Mouse (Mus musculus) midbrain, embryonic 12.5 days (tissue): ENCODE measurements at regions not wholly inside any gene's neighbourhood (a gene's known extent, or its start where the extent isn't known, plus 50 kb on each side); places are given as distances from the start of the nearest gene placed in this dataset.

Experiments
- ATAC-seq: fragments of 200-750 bp; cut with Nextera tagmentation; 2 replicates; pipeline ENCODE4 v1.8.0; 2017; ENCODE audit warnings: low read depth, moderate TSS enrichment, moderate library complexity; ENCODE audit not compliant: low FRiP score
- H3K27ac ChIP-seq: fragments of 300-500 bp; sonication (generic); replicated peaks from 2 replicates; pipeline ENCODE4 v1.5.1; 2016; ENCODE audit warnings: mild to moderate bottlenecking
- H3K27me3 ChIP-seq: fragments of 300-500 bp; sonication (generic); 2 replicates; pipeline ENCODE4 v1.6.1; 2016; ENCODE audit warnings: mild to moderate bottlenecking
- H3K36me3 ChIP-seq: fragments of 300-500 bp; sonication (generic); 2 replicates; pipeline ENCODE4 v1.6.1; 2016
- H3K4me1 ChIP-seq: fragments of 300-500 bp; sonication (generic); 2 replicates; pipeline ENCODE4 v1.6.1; 2016
- H3K4me2 ChIP-seq: fragments of 300-500 bp; sonication (generic); replicated peaks from 2 replicates; pipeline ENCODE4 v1.6.1; 2016; ENCODE audit warnings: mild to moderate bottlenecking, moderate library complexity
- H3K4me3 ChIP-seq: fragments of 300-500 bp; sonication (generic); 2 replicates; pipeline ENCODE4 v1.5.1; 2016; ENCODE audit warnings: mild to moderate bottlenecking
- H3K9ac ChIP-seq: fragments of 300-500 bp; sonication (generic); replicated peaks from 2 replicates; pipeline ENCODE4 v1.6.1; 2016; ENCODE audit warnings: mild to moderate bottlenecking, moderate library complexity
- H3K9me3 ChIP-seq: fragments of 300-500 bp; sonication (generic); 2 replicates; pipeline ENCODE4 v1.6.1; 2016; ENCODE audit warnings: mild to moderate bottlenecking
- WGBS: fragments of 180-500 bp; shearing (Covaris S2); methylation state at CpG from one replicate; pipeline ENCODE4 v1.1.7; 2016; 5-methylcytosine and 5-hydroxymethylcytosine counted together

DNA sequence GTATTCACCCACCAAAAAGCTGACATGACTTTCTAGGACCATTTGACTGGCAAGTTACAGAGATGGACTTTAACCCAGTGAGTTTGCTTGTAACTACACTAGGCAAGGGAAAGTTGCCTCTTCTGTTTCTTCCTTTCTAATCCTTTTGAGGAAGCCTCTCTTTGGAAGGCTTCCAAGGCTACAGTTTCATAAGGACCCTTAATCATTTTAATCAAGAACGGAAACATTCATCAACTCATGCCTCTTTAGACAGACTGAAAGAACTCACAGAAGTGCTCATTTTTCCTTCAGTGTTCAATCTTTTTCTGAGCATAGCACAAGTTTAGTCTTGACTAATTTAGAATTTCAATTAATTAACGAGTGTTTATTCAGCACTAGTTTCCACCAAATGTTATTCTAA is 84.2 kb downstream of the Ddx1 start:
- H3K9me3 ChIP-seq, result no peaks in the 10 kb centered on the region
- 84% methylated on average over 2 of the region's 2 CpGs for WGBS
- no peaks in the 10 kb centered on the region for H3K36me3 ChIP-seq
- H3K27me3 ChIP-seq, result no peaks in the 10 kb centered on the region
- no peak overlapping the region for H3K27ac ChIP-seq
- H3K4me2 ChIP-seq, result no peak overlapping the region
- no peak for ATAC-seq
- H3K4me1 ChIP-seq, result peaks cover 4% of the 10 kb centered on the region
- H3K4me3 ChIP-seq, result no peak overlapping the region
- H3K9ac ChIP-seq, result no peak overlapping the region

GRCm38 (mm10) chr12:13161051-13161450 is 88.0 kb downstream of the Ddx1 start:
- H3K27me3 ChIP-seq, result no peaks in the 10 kb centered on the region
- H3K4me2 ChIP-seq, result no peak overlapping the region
- peaks cover 11% of the 10 kb centered on the region for H3K4me1 ChIP-seq
- no peak overlapping the region for H3K4me3 ChIP-seq
- 95% methylated on average over 1 of the region's 1 CpGs for WGBS
- no peak overlapping the region for H3K9ac ChIP-seq
- ATAC-seq, result no peak
- no peaks in the 10 kb centered on the region for H3K9me3 ChIP-seq
- H3K36me3 ChIP-seq, result no peaks in the 10 kb centered on the region
- no peak overlapping the region for H3K27ac ChIP-seq

DNA sequence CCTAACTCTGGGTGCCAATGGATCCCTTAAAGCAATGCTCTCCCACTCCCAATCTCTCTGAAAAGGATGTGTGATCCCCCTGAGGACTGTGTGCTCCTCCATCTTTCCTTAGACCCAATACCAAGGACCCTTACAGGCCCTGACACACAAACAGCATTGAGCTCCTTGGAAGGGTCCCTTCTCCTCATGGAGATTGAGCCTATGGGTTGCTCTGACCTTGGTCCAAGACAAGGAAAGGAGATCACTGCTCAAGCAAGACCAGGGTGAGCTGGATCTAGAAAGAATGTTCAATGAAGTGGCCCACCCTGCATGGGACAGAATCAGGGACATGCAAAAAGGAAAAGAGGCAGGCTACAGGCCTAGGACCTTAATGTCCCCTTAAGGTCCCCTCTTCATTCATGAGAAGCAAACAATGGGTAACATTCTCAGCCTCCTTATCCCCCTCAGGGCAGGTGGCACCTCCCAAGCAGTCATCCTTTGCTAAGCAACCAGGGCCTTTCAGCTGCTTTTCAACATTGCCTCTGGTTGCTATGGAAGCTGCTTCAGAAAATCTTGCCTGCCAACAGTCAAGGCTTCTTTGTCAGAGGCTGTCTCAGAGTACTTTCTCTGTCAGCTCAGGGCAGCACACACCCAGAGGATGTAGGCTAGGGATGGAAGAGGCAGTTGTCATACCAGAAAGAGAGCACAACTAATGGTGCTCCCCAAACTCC is 89.5 kb downstream of the Ddx1 start:
- H3K4me1 ChIP-seq, result peaks cover 11% of the 10 kb centered on the region
- no peaks in the 10 kb centered on the region for H3K9me3 ChIP-seq
- no peak overlapping the region; the same call in 1 of the 2 replicates for H3K4me2 ChIP-seq
- peak; percentile 85 for ATAC-seq
- H3K9ac ChIP-seq, result no peak overlapping the region
- no peaks in the 10 kb centered on the region for H3K36me3 ChIP-seq
- H3K4me3 ChIP-seq, result no peak overlapping the region
- H3K27me3 ChIP-seq, result no peaks in the 10 kb centered on the region
- H3K27ac ChIP-seq, result peak overlapping the region; percentile 7; the same call in 1 of the 2 replicates

DNA sequence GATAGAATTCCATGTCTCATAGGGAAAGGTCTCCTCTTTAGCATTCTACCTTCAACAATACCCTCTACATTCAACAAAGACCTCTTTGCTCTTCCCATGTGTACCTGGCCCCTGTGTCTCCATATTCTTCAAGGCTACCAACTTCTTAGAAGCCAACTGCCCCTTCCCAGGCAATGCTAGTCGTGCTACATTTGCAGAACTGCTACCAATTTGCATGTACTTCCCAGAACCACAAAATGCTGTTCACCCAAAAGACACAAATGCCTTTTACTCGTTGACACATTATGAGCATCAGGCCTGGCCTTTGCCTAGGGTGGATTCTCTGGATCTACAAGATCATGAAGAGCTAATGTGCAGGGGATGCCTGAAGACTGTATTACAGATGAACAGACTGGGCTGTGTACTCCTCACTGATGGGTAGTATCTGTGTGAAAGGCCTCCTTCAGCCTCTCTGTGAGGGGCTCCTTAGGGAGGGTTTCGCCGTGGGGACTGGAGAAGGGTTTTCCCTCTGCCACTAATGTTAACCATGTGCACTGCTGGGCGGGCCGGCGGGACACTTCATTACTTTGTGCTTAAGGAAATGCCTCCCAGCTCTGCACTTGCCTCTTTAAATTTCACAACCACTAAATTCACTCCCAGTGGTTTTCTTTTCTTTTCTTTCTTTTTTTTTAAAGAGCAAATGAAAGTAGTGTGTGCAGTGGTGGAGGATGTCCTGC is 91.2 kb downstream of the Ddx1 start:
- Histone ChIP-seq H3K4me1 (peaks cover 11% of the 10 kb centered on the region), H3K27ac (no peak overlapping the region), H3K36me3 (no peaks in the 10 kb centered on the region), H3K27me3 (no peaks in the 10 kb centered on the region), H3K4me3 (no peak overlapping the region), H3K9me3 (no peaks in the 10 kb centered on the region), H3K4me2 (no peak overlapping the region), H3K9ac (no peak overlapping the region)
- 84% methylated on average over 7 of the region's 7 CpGs for WGBS
- no peak for ATAC-seq

GRCm38 (mm10) chr12:13157089-13157488 is 91.9 kb downstream of the Ddx1 start:
- Histone ChIP-seq H3K4me1 (peaks cover 11% of the 10 kb centered on the region), H3K27ac (no peak overlapping the region), H3K36me3 (no peaks in the 10 kb centered on the region), H3K4me2 (no peak overlapping the region), H3K9ac (no peak overlapping the region), H3K4me3 (no peak overlapping the region), H3K9me3 (no peaks in the 10 kb centered on the region), H3K27me3 (no peaks in the 10 kb centered on the region)
- ATAC-seq, result no peak
- WGBS, result 80% methylated on average over 10 of the region's 10 CpGs

DNA sequence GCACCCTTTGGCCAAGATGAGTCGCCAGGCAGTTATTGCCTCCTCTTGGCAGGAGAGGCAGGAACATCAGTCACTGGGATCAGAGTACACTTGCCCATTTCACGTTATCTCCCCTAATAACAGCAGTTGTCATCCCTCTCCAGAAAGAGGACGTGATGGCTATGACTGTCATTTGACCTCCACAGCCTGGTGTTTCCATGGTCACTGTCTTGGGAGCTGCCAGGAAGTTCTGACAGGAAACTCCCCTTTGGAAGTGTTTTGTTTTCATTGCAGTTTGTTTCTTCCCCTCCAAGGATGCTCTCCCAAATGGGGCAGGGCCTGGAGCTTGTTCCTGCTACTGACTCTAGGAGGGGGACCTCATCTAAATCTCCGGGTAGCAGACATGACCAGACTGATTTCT is 98.3 kb downstream of the Ddx1 start:
- Histone ChIP-seq H3K4me1 (no peaks in the 10 kb centered on the region), H3K4me3 (no peak overlapping the region), H3K4me2 (no peak overlapping the region), H3K9me3 (no peaks in the 10 kb centered on the region), H3K9ac (no peak overlapping the region), H3K27ac (no peak overlapping the region), H3K27me3 (no peaks in the 10 kb centered on the region), H3K36me3 (no peaks in the 10 kb centered on the region)
- WGBS, result 79% methylated on average over 4 of the region's 4 CpGs
- no peak for ATAC-seq

DNA sequence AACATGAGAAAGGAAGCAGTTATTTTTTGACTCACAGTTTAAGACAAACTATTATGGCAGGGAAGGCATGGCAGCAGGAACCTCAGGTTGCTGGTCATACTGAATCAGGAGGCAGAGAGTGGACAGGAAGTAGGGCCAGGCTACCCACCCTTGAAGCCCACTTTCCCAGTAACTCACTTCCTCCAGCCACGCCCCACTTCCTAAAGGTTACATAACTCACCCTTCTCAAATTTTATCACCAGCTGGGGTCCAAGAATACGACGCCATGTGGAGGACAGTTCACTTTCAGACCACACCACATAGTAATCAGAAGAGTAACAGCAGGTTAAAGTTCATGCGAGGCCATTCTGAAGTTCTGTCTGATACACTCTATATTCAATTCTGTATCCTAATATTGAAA is 101.8 kb downstream of the Ddx1 start:
- no peak overlapping the region for H3K27ac ChIP-seq
- WGBS, result 78% methylated on average over 4 of the region's 4 CpGs
- no peaks in the 10 kb centered on the region for H3K4me1 ChIP-seq
- H3K36me3 ChIP-seq, result no peaks in the 10 kb centered on the region
- H3K4me2 ChIP-seq, result no peak overlapping the region
- no peaks in the 10 kb centered on the region for H3K27me3 ChIP-seq
- H3K9me3 ChIP-seq, result no peaks in the 10 kb centered on the region
- no peak overlapping the region for H3K4me3 ChIP-seq
- no peak overlapping the region for H3K9ac ChIP-seq
- no peak for ATAC-seq

- Histone ChIP-seq H3K27ac (no peak overlapping the region), H3K9me3 (no peaks in the 10 kb centered on the region), H3K4me3 (no peak overlapping the region), H3K9ac (no peak overlapping the region), H3K27me3 (no peaks in the 10 kb centered on the region), H3K4me2 (no peak overlapping the region), H3K4me1 (no peaks in the 10 kb centered on the region), H3K36me3 (no peaks in the 10 kb centered on the region)
- ATAC-seq, result no peak
- 74% methylated on average over 10 of the region's 10 CpGs for WGBS
Observed at GRCm38 (mm10) chr12:13145186-13146115, 103.6 kb downstream of the Ddx1 start.

GRCm38 (mm10) chr12:13144739-13145138 is 104.3 kb downstream of the Ddx1 start:
- H3K27me3 ChIP-seq, result no peaks in the 10 kb centered on the region
- no peak for ATAC-seq
- no peak overlapping the region for H3K4me2 ChIP-seq
- no peaks in the 10 kb centered on the region for H3K4me1 ChIP-seq
- H3K9ac ChIP-seq, result no peak overlapping the region
- WGBS, result 97% methylated on average over 1 of the region's 1 CpGs
- no peak overlapping the region for H3K27ac ChIP-seq
- H3K4me3 ChIP-seq, result no peak overlapping the region
- H3K36me3 ChIP-seq, result no peaks in the 10 kb centered on the region
- H3K9me3 ChIP-seq, result no peaks in the 10 kb centered on the region

GRCm38 (mm10) chr12:13140636-13141035 is 108.4 kb downstream of the Ddx1 start:
- Histone ChIP-seq H3K27ac (no peak overlapping the region), H3K4me3 (no peak overlapping the region), H3K27me3 (no peaks in the 10 kb centered on the region), H3K9ac (no peak overlapping the region), H3K4me1 (no peaks in the 10 kb centered on the region), H3K36me3 (no peaks in the 10 kb centered on the region), H3K9me3 (no peaks in the 10 kb centered on the region), H3K4me2 (no peak overlapping the region)
- 91% methylated on average over 6 of the region's 6 CpGs for WGBS
- no peak for ATAC-seq

DNA sequence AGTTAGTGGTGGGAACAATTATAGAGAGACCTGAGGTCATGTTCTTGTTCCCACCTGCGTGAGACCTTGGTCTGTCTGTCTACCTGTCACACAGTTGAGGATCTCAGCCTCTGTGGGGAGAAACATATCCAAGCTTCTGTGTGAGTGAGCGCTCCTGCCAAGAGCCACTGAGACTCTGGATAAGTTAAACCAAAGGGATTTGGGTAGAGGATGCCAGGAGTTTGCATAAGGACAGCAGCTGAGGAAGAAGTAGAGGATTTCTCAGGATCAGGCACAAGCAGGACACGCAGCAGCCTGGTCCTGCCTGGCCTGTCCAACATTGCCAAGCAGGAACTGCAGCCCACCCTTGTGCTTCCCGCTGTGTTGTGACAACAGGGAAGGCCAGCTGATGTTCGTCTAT is 109.8 kb downstream of the Ddx1 start:
- Histone ChIP-seq H3K9ac (no peak overlapping the region), H3K27ac (no peak overlapping the region), H3K4me2 (no peak overlapping the region), H3K9me3 (no peaks in the 10 kb centered on the region), H3K27me3 (no peaks in the 10 kb centered on the region), H3K36me3 (no peaks in the 10 kb centered on the region), H3K4me3 (no peak overlapping the region), H3K4me1 (no peaks in the 10 kb centered on the region)
- no peak for ATAC-seq
- WGBS, result 85% methylated on average over 5 of the region's 5 CpGs

GRCm38 (mm10) chr12:13134168-13134567 is 114.8 kb downstream of the Ddx1 start:
- H3K27ac ChIP-seq, result no peak overlapping the region
- WGBS, result 95% methylated on average over 10 of the region's 10 CpGs
- H3K9me3 ChIP-seq, result no peaks in the 10 kb centered on the region
- H3K36me3 ChIP-seq, result no peaks in the 10 kb centered on the region
- no peak overlapping the region for H3K4me3 ChIP-seq
- H3K4me1 ChIP-seq, result no peaks in the 10 kb centered on the region
- no peak overlapping the region for H3K9ac ChIP-seq
- H3K27me3 ChIP-seq, result no peaks in the 10 kb centered on the region
- ATAC-seq, result no peak
- H3K4me2 ChIP-seq, result no peak overlapping the region
